ENCODE assay signal across 22 mouse cellular contexts in genomic region chr1:62666780-62667179, GRCm38 (mm10). TPM values are rescaled to one million over a fixed set of nuclear protein-coding genes. Genes with fewer than 3 reads are reported as not detected.
DNase-seq lines count a peak whose midpoint lies in the region; ATAC-seq and TF ChIP-seq lines count a peak whose summit lies in the region.
"Had no signal": no experiment of that assay in that cellular context is flagged by ENCODE, and none has a peak within 500 bp of the region (broad histone marks: within the 10 kb centered on the region; RNA-seq: fewer than 3 reads in every experiment).

No protein-coding gene starts in this region.

- peak; percentile 54 for DNase-seq in heart, adult 11 months
- no peak for DNase-seq in heart, adult 8-10 months (ENCODE audit: low spot score)
- DNase-seq in midbrain, embryonic 11.5 days (ENCODE audit: low spot score, missing footprints), result peak; percentile 64
- no peak for DNase-seq in midbrain, postnatal 0 days (ENCODE audit: low spot score)
- DNase-seq: adrenal gland, adult 2 months; adrenal gland, adult 8-10 months; adrenal gland, postnatal 10 days; adrenal gland, postnatal 14 days; adrenal gland, postnatal 25 days; adrenal gland, postnatal 36 days; B cell, adult 2 months; cerebellum, adult 11 months; cerebellum, adult 11-12 months; cerebellum, adult 18-20 months had no signal

- no peak overlapping the region for H3K4me3 ChIP-seq in heart, embryonic 11.5 days (ENCODE audit: low read depth, low read length)
- H3K4me3 ChIP-seq in heart, embryonic 13.5 days, result no peak overlapping the region
- H3K4me3 ChIP-seq in midbrain, embryonic 11.5 days (ENCODE audit: low read depth, low read length), result no peak overlapping the region
- no peak overlapping the region for H3K4me3 ChIP-seq in midbrain, postnatal 0 days (ENCODE audit: low read depth, low read length)

- H3K4me1 ChIP-seq in heart, embryonic 11.5 days (ENCODE audit: control insufficient read depth, insufficient read depth, low read length), result peaks cover 4% of the 10 kb centered on the region
- peaks cover 14% of the 10 kb centered on the region; the same call in 1 of the 2 replicates for H3K4me1 ChIP-seq in heart, embryonic 13.5 days
- peaks cover 6% of the 10 kb centered on the region for H3K4me1 ChIP-seq in midbrain, embryonic 11.5 days (ENCODE audit: control insufficient read depth, insufficient read depth, low read length)
- H3K4me1 ChIP-seq in midbrain, postnatal 0 days (ENCODE audit: insufficient read depth, low read length), result peaks cover 3% of the 10 kb centered on the region; the same call in 1 of the 2 replicates

- H3K27me3 ChIP-seq in heart, embryonic 11.5 days (ENCODE audit: control insufficient read depth, insufficient read depth, low read length), result no peaks in the 10 kb centered on the region
- H3K27me3 ChIP-seq in heart, embryonic 13.5 days (replicated peaks), result no peaks in the 10 kb centered on the region
- no peaks in the 10 kb centered on the region for H3K27me3 ChIP-seq in midbrain, embryonic 11.5 days (ENCODE audit: control insufficient read depth, insufficient read depth, low read length)
- H3K27me3 ChIP-seq in midbrain, postnatal 0 days (ENCODE audit: insufficient read depth, low read length), result no peaks in the 10 kb centered on the region
- H3K27me3 ChIP-seq: CH12.LX, Patski had no signal

- no peak overlapping the region for H3K27ac ChIP-seq in heart, embryonic 11.5 days (ENCODE audit: low read depth, low read length)
- peak overlapping the region; percentile 80; the same call in 1 of the 2 replicates for H3K27ac ChIP-seq in heart, embryonic 13.5 days (replicated peaks)
- H3K27ac ChIP-seq in midbrain, embryonic 11.5 days (ENCODE audit: low read depth, low read length), result no peak overlapping the region
- H3K27ac ChIP-seq in midbrain, postnatal 0 days (ENCODE audit: low read depth, low read length), result no peak overlapping the region

- 81% methylated on average over 5 of the region's 5 CpGs for WGBS in heart, embryonic 11.5 days (ENCODE audit: insufficient replicate concordance)
- WGBS in heart, embryonic 13.5 days, result 65% methylated on average over 5 of the region's 5 CpGs
- WGBS in midbrain, embryonic 11.5 days, result 75% methylated on average over 5 of the region's 5 CpGs
- 78% methylated on average over 5 of the region's 5 CpGs for WGBS in midbrain, postnatal 0 days

- H3K9ac ChIP-seq in heart, embryonic 11.5 days (ENCODE audit: low read depth, low read length), result no peak overlapping the region
- no peak overlapping the region for H3K9ac ChIP-seq in heart, embryonic 13.5 days
- no peak overlapping the region for H3K9ac ChIP-seq in midbrain, embryonic 11.5 days (ENCODE audit: low read length)
- no peak overlapping the region for H3K9ac ChIP-seq in midbrain, postnatal 0 days (replicated peaks; ENCODE audit: low read length, poor library complexity, severe bottlenecking)

- no peak for ATAC-seq in heart, embryonic 11.5 days (replicated peaks; ENCODE audit: insufficient number of reproducible peaks, low FRiP score, low TSS enrichment)
- ATAC-seq in heart, embryonic 13.5 days (ENCODE audit: extremely low read depth, insufficient number of reproducible peaks, low FRiP score, low TSS enrichment), result no peak
- no peak for ATAC-seq in midbrain, embryonic 11.5 days (ENCODE audit: low FRiP score)
- ATAC-seq in midbrain, postnatal 0 days (ENCODE audit: low FRiP score), result no peak
- ATAC-seq: activated CD4-positive, CD25-positive, alpha-beta regulatory T cell, adult 4 months; CD4-positive, CD25-positive, alpha-beta regulatory T cell, adult 4 months; Patski had no signal

- H3K9me3 ChIP-seq in heart, embryonic 11.5 days (replicated peaks; ENCODE audit: control insufficient read depth, low read length), result no peaks in the 10 kb centered on the region
- H3K9me3 ChIP-seq in heart, embryonic 13.5 days, result peaks cover 8% of the 10 kb centered on the region; the same call in 1 of the 2 replicates
- H3K9me3 ChIP-seq in midbrain, embryonic 11.5 days (ENCODE audit: control insufficient read depth, low read length), result no peaks in the 10 kb centered on the region; the same call in 1 of the 2 replicates
- H3K9me3 ChIP-seq in midbrain, postnatal 0 days (ENCODE audit: low read length), result no peaks in the 10 kb centered on the region
- H3K9me3 ChIP-seq: G1E had no signal

- no peak overlapping the region for H3K4me2 ChIP-seq in heart, embryonic 11.5 days
- no peak overlapping the region for H3K4me2 ChIP-seq in heart, embryonic 13.5 days
- no peak overlapping the region for H3K4me2 ChIP-seq in midbrain, embryonic 11.5 days
- H3K4me2 ChIP-seq in midbrain, postnatal 0 days (ENCODE audit: low read depth, low read length, poor library complexity, severe bottlenecking), result no peak overlapping the region

- TF ChIP-seq CTCF in midbrain, postnatal 0 days (IDR thresholded peaks at IDR 0.05), result no peak

- H3K36me3 ChIP-seq in heart, embryonic 11.5 days (ENCODE audit: control insufficient read depth, insufficient read depth, low read length), result no peaks in the 10 kb centered on the region
- H3K36me3 ChIP-seq in heart, embryonic 13.5 days, result no peaks in the 10 kb centered on the region
- no peaks in the 10 kb centered on the region for H3K36me3 ChIP-seq in midbrain, embryonic 11.5 days (ENCODE audit: control insufficient read depth, insufficient read depth, low read length)
- H3K36me3 ChIP-seq in midbrain, postnatal 0 days (ENCODE audit: insufficient read depth, low read length), result no peaks in the 10 kb centered on the region
- H3K36me3 ChIP-seq: G1E had no signal

RNA-seq across cellular contexts. Expression of gene Nrp2, which starts 36.3 kb away (rescaled TPM):
- polyA plus RNA-seq in heart, embryonic 11.5 days (2014; fragmentation: Nextera tagmentation; extraction: Ambion mirVana), result 5.5 and 5.8 TPM in 2 replicates
- polyA plus RNA-seq in heart, embryonic 13.5 days (2015; fragmentation: Nextera tagmentation; extraction: Ambion mirVana), result 5.0 and 7.0 TPM in 2 replicates
- 10 to 100 TPM; 13.2 to 30.0 (median 26.7) TPM for total RNA-seq in heart, adult 8-10 months (2022)
- 12.5 and 13.3 TPM in 2 replicates for polyA plus RNA-seq in midbrain, embryonic 11.5 days (2014; fragmentation: Nextera tagmentation; extraction: Ambion mirVana)
- total RNA-seq in midbrain, postnatal 0 days (2014; rRNA removed), result 56.7 and 60.1 TPM in 2 replicates
- polyA plus RNA-seq in midbrain, postnatal 0 days (2015; fragmentation: Nextera tagmentation; extraction: Ambion mirVana), result 14.0 and 17.1 TPM in 2 replicates
- total RNA-seq: MEL had no signal

Comparison
In these comparisons a context has a peak if more than half of its experiments do, and no peak if none do; other contexts are left out.
1. DNase-seq: peak in heart, adult 11 months (single experiment) and midbrain, embryonic 11.5 days (single experiment); none in heart, adult 8-10 months (single experiment) and midbrain, postnatal 0 days (single experiment).